Mouse (Mus musculus) liver, embryonic 11.5 days (tissue): ENCODE results near the gene Misp. TPM values are rescaled to one million over a fixed set of nuclear protein-coding genes. Genes with fewer than 3 reads are reported as not detected.
A peak's percentile ranks its signal among the peaks of the same experiment; 100 is the strongest.

Source experiments
- ATAC-seq: fragments of 200-750 bp; cut with Nextera tagmentation; replicated peaks from 2 replicates; pipeline ENCODE4 v1.8.0; 2017; ENCODE audit warnings: moderate number of reproducible peaks, mild to moderate bottlenecking, moderate TSS enrichment, moderate library complexity; ENCODE audit not compliant: low FRiP score
- DNase-seq: peaks from one replicate; pipeline ENCODE4 v3.0.0-alpha.2; 2017; ENCODE audit warnings: low spot score
- H3K27ac ChIP-seq: fragments of 300-500 bp; sonication (generic); 2 replicates; pipeline ENCODE4 v1.5.1; 2014; ENCODE audit warnings: mild to moderate bottlenecking, low read depth, low read length, control low read depth
- H3K27me3 ChIP-seq: fragments of 300-500 bp; sonication (generic); replicated peaks from 2 replicates; pipeline ENCODE4 v1.6.1; 2014; ENCODE audit warnings: low read length, mixed read lengths; ENCODE audit not compliant: control insufficient read depth, insufficient read depth
- H3K36me3 ChIP-seq: fragments of 300-500 bp; sonication (generic); 2 replicates; pipeline ENCODE4 v1.6.1; 2014; ENCODE audit warnings: mild to moderate bottlenecking, low read length, moderate library complexity, mixed read lengths; ENCODE audit not compliant: control insufficient read depth, insufficient read depth
- H3K4me1 ChIP-seq: fragments of 300-500 bp; sonication (generic); replicated peaks from 2 replicates; pipeline ENCODE4 v1.6.1; 2014; ENCODE audit warnings: low read length, mixed read lengths; ENCODE audit not compliant: control insufficient read depth, insufficient read depth
- H3K4me2 ChIP-seq: fragments of 300-500 bp; sonication (generic); 2 replicates; pipeline ENCODE4 v1.6.1; 2014; ENCODE audit warnings: mild to moderate bottlenecking, control low read depth, moderate library complexity
- H3K4me3 ChIP-seq: fragments of 300-500 bp; sonication (generic); 2 replicates; pipeline ENCODE4 v1.5.1; 2014; ENCODE audit warnings: low read depth, low read length, control low read depth
- H3K9ac ChIP-seq: fragments of 300-500 bp; sonication (generic); 2 replicates; pipeline ENCODE4 v1.6.1; 2014; ENCODE audit warnings: low read depth, low read length, control low read depth
- H3K9me3 ChIP-seq: fragments of 300-500 bp; sonication (generic); 2 replicates; pipeline ENCODE4 v1.6.1; 2016; ENCODE audit warnings: low read length, inconsistent platforms, mixed read lengths; ENCODE audit not compliant: control insufficient read depth
- WGBS: fragments of 180-500 bp; shearing (Covaris S2); extraction: QIAGEN DNeasy Blood & Tissue Kit; methylation state at CpG from one replicate; pipeline ENCODE4 v1.1.7; 2014; 5-methylcytosine and 5-hydroxymethylcytosine counted together
- polyA plus RNA-seq: library from polyadenylated mRNA; unstranded; fragments of >200 nt; fragmentation: Nextera tagmentation; extraction: Ambion mirVana; gene quantifications from 2 replicates; pipeline ENCODE4 v1.2.1, GENCODE M21; 2014

Misp gene
- polyA plus RNA-seq, 1 experiment from 2014 or later, result 1.5 TPM

GRCm38 (mm10) chr10:79857894-79858293 lies 37.1 kb downstream of the Misp start:
- WGBS, result 86% methylated on average over 2 of the region's 2 CpGs
- peak overlapping the region; percentile 32; the same call in 1 of the 2 replicates for H3K9ac ChIP-seq
- H3K27ac ChIP-seq, result no peak overlapping the region
- H3K36me3 ChIP-seq, result peaks cover 65% of the 10 kb centered on the region
- H3K4me3 ChIP-seq, result peak overlapping the region; percentile 99
- no peak for DNase-seq
- H3K4me2 ChIP-seq, result peak overlapping the region; percentile 99
- ATAC-seq, result no peak
- peaks cover 26% of the 10 kb centered on the region for H3K4me1 ChIP-seq
- no peaks in the 10 kb centered on the region for H3K27me3 ChIP-seq
- H3K9me3 ChIP-seq, result no peaks in the 10 kb centered on the region

- H3K9ac ChIP-seq, result no peak overlapping the region; the same call in 1 of the 2 replicates
- ATAC-seq (no peak), DNase-seq (no peak)
- H3K36me3 ChIP-seq, result peaks cover 71% of the 10 kb centered on the region
- peak overlapping the region; percentile 99 for H3K4me2 ChIP-seq
- no peaks in the 10 kb centered on the region for H3K9me3 ChIP-seq
- WGBS, result 72% methylated on average over 17 of the region's 17 CpGs
- peak overlapping the region; percentile 99; the same call in 1 of the 2 replicates for H3K4me3 ChIP-seq
- H3K4me1 ChIP-seq, result peaks cover 21% of the 10 kb centered on the region
- H3K27me3 ChIP-seq, result no peaks in the 10 kb centered on the region
- H3K27ac ChIP-seq, result no peak overlapping the region
These were observed 37.8 kb downstream of the Misp start for GRCm38 (mm10) chr10:79858416-79859074.

DNA sequence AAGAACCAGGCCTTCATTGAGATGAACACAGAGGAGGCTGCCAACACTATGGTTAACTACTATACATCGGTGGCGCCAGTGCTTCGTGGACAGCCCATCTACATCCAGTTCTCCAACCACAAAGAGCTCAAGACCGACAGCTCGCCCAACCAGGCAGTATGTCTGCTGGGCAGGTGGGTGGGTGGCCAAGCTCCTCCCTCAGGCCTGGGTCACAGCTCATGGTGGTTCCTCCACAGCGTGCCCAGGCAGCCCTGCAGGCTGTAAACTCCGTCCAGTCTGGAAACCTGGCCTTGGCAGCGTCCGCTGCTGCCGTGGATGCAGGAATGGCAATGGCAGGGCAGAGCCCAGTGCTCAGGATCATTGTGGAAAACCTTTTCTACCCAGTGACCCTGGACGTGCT lies 38.3 kb downstream of the Misp start:
- Histone ChIP-seq H3K4me1 (peaks cover 21% of the 10 kb centered on the region), H3K27me3 (no peaks in the 10 kb centered on the region), H3K9me3 (no peaks in the 10 kb centered on the region), H3K4me3 (no peak overlapping the region), H3K4me2 (no peak overlapping the region), H3K27ac (no peak overlapping the region), H3K9ac (no peak overlapping the region; the same call in 1 of the 2 replicates), H3K36me3 (peaks cover 71% of the 10 kb centered on the region)
- DNase-seq, result no peak
- 86% methylated on average over 11 of the region's 11 CpGs for WGBS
- no peak for ATAC-seq

DNA sequence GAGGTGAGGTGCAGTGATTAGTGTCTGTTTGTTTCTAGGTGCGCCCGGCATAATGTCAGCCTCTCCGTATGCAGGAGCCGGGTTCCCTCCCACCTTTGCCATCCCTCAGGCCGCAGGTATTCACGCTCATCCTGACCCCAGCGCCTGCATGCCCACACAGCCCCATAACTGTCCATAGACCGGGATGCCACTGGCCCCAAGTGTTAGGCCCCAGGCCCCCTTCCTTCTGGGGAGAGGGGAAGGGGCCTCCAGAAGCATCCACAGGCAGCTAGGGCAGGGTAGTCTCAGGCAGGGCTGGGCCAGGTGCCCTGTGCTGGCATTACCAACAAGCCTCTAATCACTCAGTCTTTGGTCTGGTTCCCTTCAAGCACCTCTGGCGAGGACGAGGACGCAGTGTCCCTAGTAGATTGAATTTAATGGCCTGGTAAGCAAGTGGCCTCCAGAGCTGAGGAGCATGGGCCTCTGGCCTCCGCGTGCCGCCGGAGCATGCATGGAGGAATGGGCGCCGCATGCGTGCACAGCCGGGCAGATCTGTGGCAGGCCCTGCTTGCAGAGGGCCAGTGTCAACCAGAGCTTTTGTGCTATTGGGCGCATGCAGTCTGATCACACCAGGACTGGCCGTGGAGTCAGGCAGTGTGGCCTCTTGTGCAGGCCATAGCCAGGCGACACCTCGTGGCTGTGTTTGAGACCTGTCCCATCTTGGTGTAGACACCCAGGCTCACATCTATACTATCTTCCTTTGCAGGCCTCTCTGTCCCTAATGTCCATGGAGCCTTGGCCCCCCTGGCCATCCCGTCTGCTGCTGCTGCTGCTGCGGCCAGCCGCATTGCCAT lies 39.5 kb downstream of the Misp start:
- Histone ChIP-seq H3K9me3 (no peaks in the 10 kb centered on the region), H3K27ac (no peak overlapping the region), H3K4me3 (no peak overlapping the region), H3K36me3 (peaks cover 75% of the 10 kb centered on the region), H3K4me1 (peaks cover 21% of the 10 kb centered on the region), H3K9ac (no peak overlapping the region), H3K4me2 (no peak overlapping the region), H3K27me3 (no peaks in the 10 kb centered on the region)
- 95% methylated on average over 26 of the region's 26 CpGs for WGBS
- DNase-seq (no peak), ATAC-seq (no peak)

- DNase-seq, result no peak
- no peak overlapping the region for H3K9ac ChIP-seq
- H3K27me3 ChIP-seq, result no peaks in the 10 kb centered on the region
- peaks cover 67% of the 10 kb centered on the region for H3K36me3 ChIP-seq
- no peak overlapping the region for H3K4me3 ChIP-seq
- no peak overlapping the region for H3K27ac ChIP-seq
- H3K9me3 ChIP-seq, result no peaks in the 10 kb centered on the region
- no peak overlapping the region for H3K4me2 ChIP-seq
- WGBS, result 85% methylated on average over 25 of the region's 25 CpGs
- no peak for ATAC-seq
- peaks cover 18% of the 10 kb centered on the region for H3K4me1 ChIP-seq
These were observed 40.6 kb downstream of the Misp start for GRCm38 (mm10) chr10:79861230-79862048.

GRCm38 (mm10) chr10:79862049-79862788 lies 41.4 kb downstream of the Misp start:
- 92% methylated on average over 23 of the region's 23 CpGs for WGBS
- Histone ChIP-seq H3K36me3 (peaks cover 59% of the 10 kb centered on the region), H3K27me3 (no peaks in the 10 kb centered on the region), H3K9ac (no peak overlapping the region), H3K9me3 (no peaks in the 10 kb centered on the region), H3K4me3 (no peak overlapping the region), H3K27ac (no peak overlapping the region), H3K4me1 (peaks cover 10% of the 10 kb centered on the region), H3K4me2 (no peak overlapping the region)
- ATAC-seq, result no peak
- no peak for DNase-seq

DNA sequence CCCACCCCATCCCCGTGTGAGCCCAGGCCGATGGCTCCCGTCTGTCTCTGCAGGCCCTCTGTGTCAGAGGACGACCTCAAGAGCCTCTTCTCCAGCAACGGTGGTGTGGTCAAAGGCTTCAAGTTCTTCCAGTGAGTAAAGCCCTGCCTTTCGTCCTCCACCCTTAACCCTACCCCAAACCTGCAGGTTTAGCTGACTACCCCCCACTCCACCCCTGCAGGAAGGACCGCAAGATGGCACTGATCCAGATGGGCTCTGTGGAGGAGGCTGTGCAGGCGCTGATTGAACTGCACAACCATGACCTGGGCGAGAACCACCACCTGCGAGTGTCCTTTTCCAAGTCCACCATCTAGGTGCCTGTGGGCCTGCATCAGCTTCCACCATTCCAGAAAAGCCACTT lies 42.1 kb downstream of the Misp start:
- Histone ChIP-seq H3K4me3 (no peak overlapping the region), H3K9me3 (no peaks in the 10 kb centered on the region), H3K9ac (no peak overlapping the region), H3K27me3 (no peaks in the 10 kb centered on the region), H3K4me1 (peaks cover 3% of the 10 kb centered on the region), H3K36me3 (peaks cover 54% of the 10 kb centered on the region), H3K4me2 (no peak overlapping the region), H3K27ac (no peak overlapping the region)
- WGBS, result 76% methylated on average over 10 of the region's 10 CpGs
- no peak for DNase-seq
- no peak for ATAC-seq
